Mouse (Mus musculus) layer of hippocampus, adult 8-10 months (tissue): ENCODE measurements at regions not wholly inside any gene's neighbourhood (a gene's known extent, or its start where the extent isn't known, plus 50 kb on each side); places are given as distances from the start of the nearest gene placed in this dataset.
"Not testable (repeated sequence)": the region's sequence is repeated elsewhere in the genome, so short reads cannot be mapped to it uniquely, and the experiment has no call there.

Experiments used
- DNase-seq, 2 experiments: peaks; one replicate each; pipeline ENCODE4 v3.0.0; 2022; ENCODE audit warnings: low spot score in 2 of 2

GRCm38 (mm10) chr12:113597163-113597562 lies 53.5 kb downstream of the Adam6a start:
- DNase-seq, result not testable (repeated sequence)

- peak in 1 of 2 experiments; percentile 2 for DNase-seq
These were observed 67.2 kb downstream of the Adam6a start for GRCm38 (mm10) chr12:113610924-113611323.

- DNase-seq, result not testable (repeated sequence)
These were observed 81.5 kb downstream of the Adam6a start for GRCm38 (mm10) chr12:113625221-113625620.

GRCm38 (mm10) chr12:113630803-113631202 lies 87.1 kb downstream of the Adam6a start:
- DNase-seq, result not testable (repeated sequence)
